Mouse (Mus musculus) hindlimb bud, embryonic 11.5 days (tissue): ENCODE results near the gene Gm960.

Experiments
- DNase-seq: peaks from one replicate; pipeline ENCODE4 v3.0.0-alpha.2; 2012; ENCODE audit warnings: low read depth, low spot score; ENCODE audit errors: extremely low spot score

Gene Gm960

DNA sequence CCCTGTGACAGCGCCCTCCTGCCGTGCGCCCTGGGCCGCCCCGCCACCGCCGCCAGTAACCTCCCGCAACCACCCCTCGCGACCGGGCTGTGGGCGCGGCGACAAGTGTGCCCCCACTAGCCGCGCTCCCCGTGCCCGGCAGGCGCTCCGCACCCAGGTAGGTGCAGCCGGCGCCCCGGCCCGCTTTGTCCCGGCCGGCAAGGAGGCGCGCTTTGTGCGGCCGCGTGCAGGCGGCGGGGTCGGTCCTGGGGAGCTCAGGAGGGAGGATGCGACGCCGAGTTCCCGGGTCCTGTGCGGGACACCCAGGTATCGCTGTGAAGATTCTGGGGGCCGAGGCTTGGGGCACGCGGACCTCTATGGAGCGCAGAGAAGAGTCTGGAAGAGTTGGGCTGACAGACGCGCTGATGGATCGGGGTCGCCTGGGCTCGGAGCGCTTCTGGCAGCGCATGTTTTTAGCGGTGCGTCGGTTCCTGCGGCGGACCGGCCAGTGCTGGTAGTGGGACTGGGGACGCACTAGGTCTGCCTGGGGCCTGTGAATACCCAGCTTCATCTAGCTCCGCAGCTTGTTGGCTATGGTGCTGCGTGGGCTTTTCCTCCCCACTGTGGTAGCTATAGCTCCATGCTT lies 13.8 kb upstream of the Gm960 start:
- DNase-seq: no peak

DNA sequence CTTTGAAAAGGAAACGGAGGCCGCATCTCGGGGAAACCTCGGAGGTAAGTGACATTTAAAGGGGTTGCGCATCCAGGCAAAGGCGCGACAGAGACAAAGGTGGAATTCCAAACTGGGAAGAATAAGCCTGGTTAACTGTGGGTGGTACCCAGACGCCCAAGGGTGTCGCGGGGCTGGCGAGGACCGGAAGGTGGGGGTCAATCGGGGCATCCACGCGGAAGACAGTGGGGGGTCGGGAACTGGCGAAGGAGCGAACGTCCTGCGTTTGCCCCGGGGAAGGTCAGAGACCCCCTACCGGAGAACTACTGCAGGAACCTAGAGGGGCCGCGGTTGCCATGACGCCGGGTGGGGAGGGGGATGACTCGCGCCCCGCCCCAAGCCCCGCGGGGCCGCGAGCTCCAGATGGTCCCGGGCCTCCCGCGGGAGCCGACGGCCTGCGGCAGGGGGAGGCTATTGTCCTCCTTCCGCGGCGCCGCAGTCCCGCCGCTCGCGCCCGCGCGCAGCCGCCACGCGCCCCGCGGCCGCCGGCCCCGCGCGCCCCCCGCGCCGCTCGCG lies 13.2 kb upstream of the Gm960 start:
- DNase-seq: no peak

DNA sequence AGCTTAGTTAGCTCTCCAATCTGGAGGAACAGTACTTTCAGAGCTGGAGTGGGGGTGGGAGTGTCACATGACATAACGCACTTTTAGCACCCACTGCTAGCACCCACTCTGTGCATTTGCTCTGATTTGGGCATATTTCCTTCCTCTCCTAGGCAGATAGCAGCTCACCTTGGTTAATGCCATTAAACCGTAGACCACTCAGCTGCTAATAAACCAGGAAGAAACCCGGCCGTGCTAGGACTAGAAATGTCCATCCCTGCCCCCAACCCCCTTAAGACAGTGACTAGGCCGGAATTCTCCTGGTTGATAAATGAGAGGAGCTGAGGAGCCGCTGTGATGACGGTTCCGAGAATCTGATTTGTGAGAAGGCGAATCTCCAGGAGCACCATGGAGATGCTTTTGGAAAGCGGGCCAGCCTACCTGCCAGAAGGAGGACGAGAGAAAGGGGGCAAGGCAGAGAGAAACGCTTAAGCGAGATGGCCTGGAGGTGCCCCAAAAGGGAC lies 12.7 kb upstream of the Gm960 start, which contains the start of gene Sptbn2:
Sptbn2 (plus strand) TSS at position 70 of the 503 bp plus-strand sequence.
- no peak for DNase-seq

DNA sequence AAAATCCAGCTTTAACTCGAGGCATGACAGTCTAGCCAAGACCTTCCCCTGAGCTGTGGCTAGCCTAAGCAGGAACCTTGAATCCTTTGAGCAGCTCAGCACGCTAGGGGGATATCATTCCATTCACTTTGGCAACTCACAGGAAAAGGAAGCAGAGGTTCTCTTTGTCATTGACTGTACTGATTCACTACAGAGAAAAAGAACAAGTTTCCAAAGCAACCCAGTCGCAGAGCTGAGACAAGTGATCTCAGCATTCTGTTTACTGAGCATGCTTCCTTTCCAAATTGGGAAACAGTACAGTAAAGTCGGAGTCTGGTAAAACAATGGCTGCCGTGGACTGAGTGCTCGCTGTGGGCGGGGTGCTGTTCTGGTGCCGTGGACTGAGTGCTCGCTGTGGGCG lies 10.3 kb upstream of the Gm960 start:
- DNase-seq: no peak

DNA sequence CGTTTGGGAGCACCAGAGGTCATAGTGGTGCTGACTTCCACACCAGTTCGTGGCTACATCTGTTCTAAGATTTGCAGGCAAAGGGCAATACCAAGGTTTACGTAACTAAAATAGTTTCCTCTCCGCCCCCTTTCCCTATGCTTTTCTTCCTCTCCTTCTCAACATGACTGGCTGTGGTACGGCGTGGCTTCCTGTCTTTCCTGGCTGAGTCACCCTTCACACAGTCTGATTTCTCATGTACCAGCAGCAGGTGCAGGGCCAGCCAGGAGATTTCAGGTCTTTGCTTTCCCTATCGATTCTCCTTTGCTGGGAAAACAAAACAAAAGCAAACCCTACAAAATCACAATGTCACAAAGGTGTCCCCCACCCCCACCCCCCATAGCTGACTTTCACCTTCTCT lies 2.8 kb upstream of the Gm960 start:
- DNase-seq: no peak

DNA sequence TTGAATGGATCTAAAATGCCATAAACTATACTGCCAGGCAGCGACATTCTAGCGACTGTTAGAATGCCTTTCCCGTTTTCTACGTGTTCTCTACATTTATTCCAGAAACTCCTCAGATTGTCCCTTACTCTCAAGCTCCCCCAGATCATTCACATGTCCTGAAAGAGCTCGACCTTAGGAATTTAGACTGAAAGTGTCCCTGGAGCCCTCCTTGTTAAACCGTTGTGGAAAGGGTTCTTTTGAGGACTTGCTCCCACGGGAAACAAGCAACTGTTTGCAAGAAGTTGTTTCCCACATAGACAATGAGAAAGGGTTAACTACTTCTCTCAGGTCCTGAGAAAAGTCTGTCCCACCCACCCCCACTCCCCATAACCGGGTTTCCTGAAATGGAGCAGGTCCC lies 2.2 kb upstream of the Gm960 start:
- no peak for DNase-seq

DNA sequence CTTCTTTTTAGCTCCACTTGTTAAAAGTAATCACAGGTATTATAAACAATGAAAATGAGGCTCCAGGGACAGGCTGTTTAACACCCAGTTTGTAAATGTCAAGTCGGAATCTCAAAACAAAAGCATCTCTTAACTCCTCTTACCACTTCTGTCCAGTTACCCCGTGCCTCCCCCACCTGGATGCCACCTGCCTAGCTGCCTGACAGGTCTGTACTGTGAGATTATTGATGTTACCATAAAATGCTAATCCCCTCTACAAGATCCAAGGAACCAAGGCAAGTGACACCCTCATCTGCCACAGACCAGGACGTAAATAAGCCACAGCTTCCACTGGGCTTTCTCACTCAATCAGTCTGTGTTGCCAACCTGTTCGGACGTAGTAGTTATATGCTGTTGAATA lies 1.4 kb upstream of the Gm960 start:
- no peak for DNase-seq

DNA sequence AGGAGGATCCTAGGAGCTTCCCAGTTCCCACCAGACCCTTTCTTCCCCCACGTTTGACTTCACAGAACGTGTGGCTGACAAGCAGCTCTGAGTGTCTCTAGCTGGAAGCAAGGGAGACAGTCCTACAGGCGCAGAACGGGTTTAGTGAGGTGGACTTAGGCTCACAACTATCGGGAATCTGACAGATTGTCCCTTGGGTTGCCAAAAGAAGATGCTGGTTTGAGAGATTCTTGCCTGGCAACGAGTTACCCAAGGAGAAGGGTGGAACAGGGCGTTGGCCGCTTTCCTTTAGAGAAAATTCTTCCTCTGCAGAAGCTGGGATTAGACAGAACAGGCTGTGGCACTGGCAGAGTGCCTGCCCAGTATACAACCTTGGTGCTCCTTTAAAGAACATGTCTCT lies 388 bp upstream of the Gm960 start:
- no peak for DNase-seq

DNA sequence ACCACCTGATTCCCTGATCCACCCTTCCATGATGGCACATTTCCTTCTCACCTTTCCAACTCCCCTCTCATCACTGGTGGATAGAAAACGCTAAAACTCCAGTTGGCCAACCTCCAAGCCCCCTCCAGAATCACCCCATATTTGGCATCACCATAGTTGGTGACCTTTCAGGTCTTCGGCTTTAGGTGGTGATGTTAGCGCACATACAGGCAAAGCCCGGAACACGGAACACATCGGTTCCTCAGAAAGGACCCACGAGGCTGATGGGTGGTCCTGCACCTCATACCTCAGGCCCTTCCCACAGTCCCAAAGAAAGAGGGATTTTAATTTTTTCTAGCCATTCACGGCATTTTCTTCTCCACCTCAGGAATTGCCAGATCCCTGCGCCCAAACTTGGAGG lies 747 bp downstream of the Gm960 start:
- no peak for DNase-seq

DNA sequence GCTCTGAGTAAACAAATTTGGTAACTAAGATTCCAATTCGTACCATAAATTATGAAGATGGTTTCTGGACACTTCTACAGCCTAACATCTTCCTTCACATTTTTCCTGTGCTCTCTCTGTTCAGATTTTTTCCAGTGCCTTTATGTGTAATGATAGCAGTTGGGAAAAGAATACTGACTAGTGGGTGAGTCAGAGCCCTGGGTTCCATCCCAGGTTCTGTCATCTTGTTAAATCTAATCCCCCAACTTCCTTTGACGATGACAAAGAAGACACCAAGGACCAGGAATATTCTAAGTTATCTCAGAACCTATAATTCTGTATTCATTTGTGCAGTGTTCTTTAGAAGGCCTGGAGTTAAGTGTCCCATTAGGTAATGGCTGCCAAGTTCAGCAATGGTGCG lies 1.3 kb downstream of the Gm960 start:
- DNase-seq: no peak

DNA sequence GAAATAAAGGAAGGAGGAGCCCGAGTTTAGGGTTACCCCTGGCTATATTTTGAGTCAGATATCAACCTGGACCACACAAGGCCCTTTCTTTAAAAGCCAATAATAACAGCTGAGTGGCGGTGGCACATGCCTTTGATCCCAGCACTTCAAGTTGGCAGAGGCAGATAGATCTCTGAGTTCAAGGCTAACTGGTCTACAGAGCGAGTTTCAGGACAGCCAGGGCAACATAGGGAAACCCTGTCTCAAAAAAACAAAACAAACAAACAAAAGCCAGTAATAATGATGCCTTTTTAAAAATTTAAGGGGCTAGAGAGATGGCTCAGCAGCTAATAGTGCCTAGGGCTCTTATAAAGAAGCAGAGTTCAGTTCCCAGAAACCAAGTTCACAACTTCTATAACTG lies 4.1 kb downstream of the Gm960 start:
- DNase-seq: no peak

DNA sequence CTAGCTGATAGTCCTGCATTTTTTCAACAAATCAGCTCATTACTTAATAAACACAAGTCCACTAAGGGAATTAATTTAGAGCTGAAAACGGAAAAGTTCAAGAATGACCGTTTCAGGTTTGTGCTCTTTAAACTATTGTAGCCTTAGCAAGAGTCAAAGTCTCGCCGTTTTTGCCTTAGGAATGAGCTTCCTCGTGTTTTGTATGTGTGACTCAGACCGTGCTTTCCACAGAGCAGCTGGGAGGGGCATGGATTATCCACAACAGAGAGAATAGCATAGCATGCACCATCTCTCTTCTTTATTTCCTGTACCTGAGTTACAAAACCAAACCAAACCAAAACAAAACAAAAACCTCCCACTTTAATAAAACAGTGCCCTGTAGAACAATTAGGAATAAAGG lies 26.1 kb downstream of the Gm960 start:
- DNase-seq: no peak

DNA sequence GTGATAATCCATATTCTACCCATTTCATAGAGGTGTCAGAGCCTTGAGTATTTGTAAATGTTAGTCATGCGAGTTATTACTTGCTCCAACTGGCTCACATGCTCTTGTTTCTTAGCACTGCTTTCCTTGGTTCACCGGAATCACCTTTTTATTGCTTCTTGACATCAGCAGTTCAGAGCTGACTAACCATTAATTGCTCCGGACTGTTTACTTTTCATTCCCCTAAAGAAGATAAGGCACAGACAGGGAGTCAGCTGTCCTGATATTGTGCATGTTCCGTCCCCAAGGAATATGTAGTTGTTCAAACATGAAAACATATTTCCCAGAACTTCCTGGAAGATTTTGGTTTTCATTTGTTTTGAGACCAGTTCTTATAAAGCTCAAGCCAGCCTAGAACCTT lies 27.7 kb downstream of the Gm960 start:
- no peak for DNase-seq

DNA sequence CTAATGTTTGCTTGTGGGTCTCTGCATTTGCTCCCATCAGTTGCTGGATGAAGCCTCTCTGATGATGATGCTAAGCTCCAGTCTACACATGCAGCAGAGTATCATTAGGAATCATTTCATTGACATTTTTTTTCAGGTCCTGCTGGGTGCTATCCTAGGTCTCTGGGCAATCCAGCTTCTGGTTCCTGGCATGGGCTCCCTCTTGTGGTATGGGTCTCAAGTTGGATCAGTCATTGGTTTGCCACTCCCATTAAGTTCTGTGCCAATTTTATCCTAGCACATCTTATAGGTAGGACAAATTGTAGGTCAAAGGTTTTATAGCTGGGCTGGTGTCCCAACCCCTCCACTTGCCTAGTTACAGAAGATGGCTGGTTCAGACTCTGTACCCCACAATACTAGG lies 31.7 kb downstream of the Gm960 start:
- DNase-seq: no peak

DNA sequence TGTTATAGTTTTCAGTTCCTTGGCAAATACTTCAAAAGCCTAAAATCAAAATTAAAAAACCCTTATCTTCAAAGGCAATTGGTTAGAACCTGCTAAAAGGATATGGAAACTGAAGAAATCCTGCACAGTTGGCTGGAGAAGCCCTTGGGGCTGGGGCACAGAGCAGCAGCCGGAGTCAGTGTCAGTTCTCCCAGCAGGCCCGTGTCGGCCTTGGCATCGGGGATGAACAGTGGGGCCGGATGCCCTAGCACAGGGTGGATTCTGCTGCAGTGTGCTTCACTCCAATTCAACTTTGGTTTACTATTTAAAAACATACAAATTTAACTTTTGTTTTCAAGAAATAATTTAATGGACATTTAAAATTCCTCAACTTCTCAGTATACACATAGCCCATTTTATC lies 40.3 kb downstream of the Gm960 start:
- DNase-seq: no peak

DNA sequence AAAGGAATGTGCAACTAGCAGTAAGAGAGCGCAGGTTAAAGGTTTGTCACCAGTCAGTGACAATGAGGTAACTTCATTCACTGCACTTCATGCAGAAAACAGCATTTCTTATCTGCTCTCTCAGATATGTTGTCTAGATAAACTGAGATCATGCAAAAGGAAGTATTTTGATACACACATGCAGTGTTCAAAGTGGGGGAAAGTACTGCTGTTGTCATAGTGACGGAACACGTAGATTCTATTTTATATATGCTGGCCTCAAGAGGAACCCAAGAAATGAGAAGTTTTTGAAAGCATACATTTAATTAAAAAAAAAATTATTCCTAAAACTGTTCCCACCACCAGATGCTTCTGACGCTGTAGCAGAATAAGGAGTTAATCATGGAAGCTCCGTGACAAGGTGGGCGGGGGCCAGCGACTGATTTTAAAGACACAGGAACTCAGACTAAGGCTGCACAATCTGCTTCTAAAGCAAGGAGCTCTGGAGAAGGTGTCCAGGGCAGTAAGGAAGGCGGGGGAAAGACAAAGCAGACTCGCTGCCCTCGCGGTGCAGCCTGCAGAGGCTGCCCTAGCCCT lies 51.5 kb downstream of the Gm960 start:
- DNase-seq: no peak

DNA sequence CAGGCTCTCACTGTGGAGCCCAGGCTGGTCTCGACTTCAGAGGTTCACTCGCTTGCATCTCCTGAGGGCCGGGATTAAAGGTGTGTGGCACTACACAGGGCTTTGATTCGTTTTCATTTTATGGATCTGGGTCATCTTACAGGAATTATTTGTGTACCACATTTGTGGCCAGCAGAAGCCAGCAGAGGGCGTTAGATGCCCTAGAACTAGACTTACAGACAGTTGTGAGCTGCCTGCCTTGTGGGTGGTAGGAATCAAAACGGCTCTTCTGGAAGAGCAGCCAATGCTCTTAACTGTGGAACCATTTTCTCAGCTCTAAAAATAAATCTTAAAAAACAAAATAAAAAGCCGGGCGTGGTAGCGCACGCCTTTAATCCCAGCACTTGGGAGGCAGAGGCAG lies 54.2 kb downstream of the Gm960 start:
- no peak for DNase-seq

DNA sequence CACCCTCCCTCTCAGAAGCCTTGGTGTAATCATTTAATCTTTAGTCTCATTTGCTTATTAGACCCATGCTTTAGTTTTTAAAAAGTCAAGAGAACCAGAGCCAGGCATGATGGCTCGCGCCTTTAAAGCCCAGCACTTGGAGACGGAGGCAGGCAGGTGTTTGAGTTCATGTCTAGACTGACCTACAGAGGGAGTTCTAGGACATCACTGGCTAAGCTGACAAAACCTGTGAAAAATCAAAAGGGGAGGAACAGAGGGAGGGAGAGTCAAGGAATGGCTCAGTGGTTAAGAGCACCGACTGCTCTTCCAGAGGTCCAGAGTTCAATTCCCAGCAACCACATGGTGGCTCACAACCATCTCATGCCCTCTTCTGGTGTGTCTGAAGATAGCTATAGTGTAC lies 62.5 kb downstream of the Gm960 start:
- DNase-seq: no peak

DNA sequence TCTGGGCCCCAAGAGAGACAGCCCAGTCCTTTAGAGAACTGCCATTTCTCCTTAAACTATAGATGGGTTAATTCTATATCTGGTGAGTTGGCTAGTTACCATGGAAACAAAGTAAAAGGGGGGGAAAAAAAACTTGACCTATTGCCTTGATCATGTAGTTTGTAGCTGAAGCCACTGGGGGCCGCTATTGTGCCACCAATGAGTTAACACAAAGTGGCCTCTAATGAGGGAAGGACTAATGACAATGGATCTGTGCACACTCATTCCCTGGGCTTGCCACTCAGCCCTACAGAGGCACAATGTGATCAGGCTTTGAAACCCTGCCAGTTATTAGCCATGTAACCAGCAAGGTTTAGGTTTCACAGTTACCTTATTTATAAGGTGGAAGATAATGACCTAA lies 69.6 kb downstream of the Gm960 start:
- DNase-seq: peak; percentile 42

DNA sequence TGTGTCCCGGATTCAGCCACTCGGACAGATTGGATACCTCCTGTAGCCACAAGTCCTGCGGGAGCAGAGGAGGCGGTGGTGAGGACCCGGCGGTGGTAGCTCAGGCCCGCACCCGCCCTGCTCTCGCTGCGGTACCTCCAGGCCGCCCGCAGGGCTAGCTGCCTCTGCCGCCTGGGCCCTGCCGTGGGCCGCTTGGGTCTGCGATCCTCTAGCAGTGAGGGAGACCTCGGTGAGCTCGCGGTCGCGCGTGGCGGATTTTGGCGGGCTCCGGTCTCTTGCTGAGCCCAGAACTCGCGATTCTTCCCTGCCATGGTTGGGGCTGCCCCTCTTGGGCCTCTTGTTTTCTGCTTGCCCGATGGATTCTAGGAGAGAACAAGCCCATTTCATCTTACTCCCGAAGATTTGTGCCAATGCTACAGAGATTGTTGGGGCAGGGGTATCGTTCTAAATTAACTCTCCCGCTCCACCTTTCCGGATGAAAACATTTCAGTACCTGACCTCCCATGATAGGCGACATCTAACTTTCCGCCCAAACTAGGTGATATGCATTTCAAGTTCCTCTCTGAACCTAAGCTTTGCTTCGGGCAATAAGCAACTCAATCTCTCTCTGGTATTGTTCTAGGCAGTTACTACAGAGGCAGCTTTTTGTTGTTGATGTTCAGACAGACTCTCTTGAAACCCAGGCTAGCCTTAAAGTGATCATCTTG lies 72.5 kb downstream of the Gm960 start:
- DNase-seq: no peak

DNA sequence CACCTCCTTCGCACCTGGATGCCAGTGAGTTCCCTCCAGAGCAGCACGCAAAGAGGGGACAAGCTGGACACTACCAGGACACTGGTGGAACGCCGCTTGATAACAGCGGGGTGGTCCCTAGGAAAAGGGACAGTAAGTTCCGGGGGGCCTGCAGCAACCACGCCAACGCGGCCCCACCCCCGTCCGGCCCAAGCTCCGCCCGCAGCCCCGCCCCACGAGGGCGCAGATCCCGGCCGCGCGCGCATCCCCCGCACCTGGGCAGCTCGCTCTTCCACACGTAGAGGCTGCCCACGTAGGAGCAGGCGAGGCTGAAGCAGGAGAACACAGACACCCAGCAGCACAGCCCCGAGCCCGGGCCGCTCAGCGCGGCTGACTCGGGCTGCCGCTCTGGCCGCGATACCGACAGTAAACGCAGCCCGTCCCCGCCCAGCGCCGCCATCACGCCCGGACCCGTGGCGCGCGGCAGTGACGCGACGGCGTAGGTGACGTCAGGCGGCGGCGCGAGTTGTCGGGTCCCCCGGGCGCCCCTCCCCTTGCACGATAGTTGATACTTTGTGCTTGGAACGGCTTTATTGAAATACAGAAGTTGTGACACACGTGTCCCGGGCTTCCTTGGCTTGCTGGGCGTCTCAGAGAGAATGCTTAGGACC lies 73.2 kb downstream of the Gm960 start, which contains the start of gene Rce1:
Rce1 (minus strand) TSS at position 463 of the 650 bp plus-strand sequence.
- DNase-seq: no peak
